Mouse (Mus musculus): ENCODE results near the gene Elfn2. TPM values are rescaled to one million over a fixed set of nuclear protein-coding genes. Genes with fewer than 3 reads are reported as not detected.
A peak's percentile ranks its signal among the peaks of the same experiment; 100 is the strongest.

Elfn2 gene
- 33.9 and 51.6 TPM in 2 replicates for total RNA-seq (2014; rRNA removed)
- polyA plus RNA-seq (2015; fragmentation: Nextera tagmentation; extraction: Ambion mirVana), result 8.1 and 10.1 TPM in 2 replicates

DNA sequence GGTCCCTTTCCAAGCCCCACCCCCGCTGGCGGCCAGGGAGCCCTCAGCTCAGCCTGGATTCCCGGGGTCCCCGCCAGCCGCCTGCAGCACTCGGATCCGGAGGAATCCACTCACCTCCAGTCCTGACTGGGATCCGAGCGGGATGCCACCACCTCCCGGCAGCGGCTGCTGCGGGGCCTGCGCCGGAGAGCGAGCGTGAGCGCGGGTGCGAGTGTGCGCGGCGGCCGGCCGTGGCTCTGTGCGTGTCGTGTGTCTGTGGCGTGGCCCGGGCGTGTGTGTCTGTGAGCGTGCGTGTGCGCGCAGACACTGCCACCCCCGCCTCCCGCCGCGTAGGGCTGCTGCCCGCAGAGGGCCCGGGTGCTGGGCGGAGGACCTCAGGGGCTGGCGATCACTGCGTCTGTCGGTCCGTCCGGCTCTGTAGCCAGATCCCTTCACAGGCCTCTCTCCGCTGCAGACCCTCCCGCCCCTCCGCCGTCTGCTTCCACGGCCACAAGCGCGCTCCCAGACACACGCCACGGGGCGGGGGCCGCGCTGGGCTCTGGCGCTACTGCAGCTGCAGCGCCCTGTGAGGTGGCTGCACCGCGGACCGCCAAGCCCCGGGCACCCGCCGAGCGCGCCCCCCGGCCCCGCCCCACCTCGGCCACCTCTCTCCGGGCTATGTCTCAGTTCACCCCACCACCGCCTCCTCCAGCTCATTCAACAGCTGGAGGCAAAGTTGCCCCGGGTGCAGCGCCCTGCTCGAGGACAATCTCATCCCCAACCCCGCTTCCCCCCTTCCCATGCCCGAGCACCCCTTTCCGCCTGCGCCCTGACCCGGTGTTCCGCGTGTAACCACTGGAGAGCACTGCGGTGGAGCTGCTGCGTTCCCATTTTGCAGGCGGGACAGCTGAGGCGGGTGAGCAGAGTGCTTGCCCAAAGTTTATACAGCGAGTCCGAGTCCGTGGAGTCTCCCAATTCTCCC, at the start of gene Elfn2:
Gene Elfn2 (minus strand): TSS at position 482 of the 961 bp plus-strand sequence.
- TF ChIP-seq CTCF (IDR thresholded peaks at IDR 0.05; ENCODE audit: low read depth), result peak; percentile 39; the same call in 1 of the 2 replicates
- ATAC-seq (peak; percentile 76), DNase-seq (peak; percentile 74)
- Histone ChIP-seq H3K4me2 (ENCODE audit: low read depth) (peak within 1 kb of the TSS; percentile 80), H3K4me1 (ENCODE audit: insufficient read depth) (peaks cover 16% of the 10 kb centered on the region; the same call in 1 of the 2 replicates), H3K4me3 (ENCODE audit: low read depth, low read length) (peak within 1 kb of the TSS; percentile 63), H3K27ac (ENCODE audit: low read depth, low read length) (peak within 1 kb of the TSS; percentile 81), H3K9ac (peak within 1 kb of the TSS; percentile 78), H3K9me3 (ENCODE audit: low read length) (no peaks in the 10 kb centered on the region), H3K36me3 (ENCODE audit: insufficient read depth) (no peaks in the 10 kb centered on the region), H3K27me3 (ENCODE audit: insufficient read depth, low read length) (no peaks in the 10 kb centered on the region)
- WGBS, result 3% methylated on average over 82 of the region's 89 CpGs

DNA sequence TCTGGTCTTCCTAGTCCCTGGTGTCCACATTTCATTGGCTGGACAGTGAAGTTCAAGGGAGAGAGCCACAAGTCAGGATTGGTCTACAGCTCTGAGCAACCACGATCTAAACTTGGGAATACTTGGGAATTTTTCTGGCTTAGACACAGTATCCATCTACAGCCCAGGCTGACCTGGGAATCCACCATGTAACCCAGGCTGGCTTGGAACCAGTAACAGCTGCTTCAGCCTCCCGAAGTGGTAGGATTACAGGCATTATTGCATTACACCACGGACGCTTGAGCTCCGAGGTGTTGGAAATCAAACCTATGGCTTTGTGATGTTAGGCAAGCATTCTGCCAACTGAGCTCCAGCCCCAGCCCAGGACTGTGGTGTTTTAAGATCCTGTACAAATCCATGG, 45.1 kb upstream of the Elfn2 start:
- no peaks in the 10 kb centered on the region for H3K4me1 ChIP-seq (ENCODE audit: insufficient read depth)

DNA sequence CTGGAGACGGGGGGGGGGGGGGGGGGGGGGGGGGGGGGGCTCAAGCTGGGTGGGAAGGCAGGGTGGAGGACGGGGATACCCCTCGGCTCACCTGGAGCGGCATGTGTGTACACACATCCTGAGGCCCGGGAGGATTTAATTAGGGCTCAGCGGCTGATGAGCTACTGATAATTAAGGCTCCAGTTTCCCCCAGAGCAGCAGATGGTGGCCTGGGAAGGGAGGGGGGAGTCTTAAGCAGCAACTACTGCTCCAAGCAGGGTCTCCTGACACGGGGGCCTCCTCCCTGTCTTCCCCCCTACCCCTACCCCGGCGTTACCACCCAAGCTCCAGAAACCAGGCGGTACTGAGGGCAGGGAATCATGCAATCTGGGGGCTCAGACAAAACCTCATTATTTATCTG, 44.6 kb upstream of the Elfn2 start:
- Histone ChIP-seq H3K9me3 (ENCODE audit: low read length) (no peaks in the 10 kb centered on the region), H3K4me2 (ENCODE audit: low read depth) (no peak overlapping the region), H3K27me3 (ENCODE audit: insufficient read depth, low read length) (no peaks in the 10 kb centered on the region), H3K36me3 (ENCODE audit: insufficient read depth) (no peaks in the 10 kb centered on the region), H3K4me3 (ENCODE audit: low read depth, low read length) (no peak overlapping the region), H3K27ac (ENCODE audit: low read depth, low read length) (no peak overlapping the region), H3K9ac (no peak overlapping the region), H3K4me1 (ENCODE audit: insufficient read depth) (no peaks in the 10 kb centered on the region)
- ATAC-seq (peak; percentile 36), DNase-seq (no peak)
- 14% methylated on average over 9 of the region's 10 CpGs for WGBS
- TF ChIP-seq CTCF (IDR thresholded peaks at IDR 0.05; ENCODE audit: low read depth), result no peak

More for the DNA sequence above, 45.1 kb upstream of the Elfn2 start:
- no peak for ATAC-seq
- WGBS, result 59% methylated on average over 5 of the region's 5 CpGs
- H3K9ac ChIP-seq, result no peak overlapping the region
- TF ChIP-seq CTCF (IDR thresholded peaks at IDR 0.05; ENCODE audit: low read depth), result no peak
- H3K9me3 ChIP-seq (ENCODE audit: low read length), result no peaks in the 10 kb centered on the region
- no peak overlapping the region for H3K27ac ChIP-seq (ENCODE audit: low read depth, low read length)
- H3K36me3 ChIP-seq (ENCODE audit: insufficient read depth), result no peaks in the 10 kb centered on the region
- DNase-seq, result no peak
- H3K27me3 ChIP-seq (ENCODE audit: insufficient read depth, low read length), result no peaks in the 10 kb centered on the region
- H3K4me2 ChIP-seq (ENCODE audit: low read depth), result no peak overlapping the region
- no peak overlapping the region for H3K4me3 ChIP-seq (ENCODE audit: low read depth, low read length)

DNA sequence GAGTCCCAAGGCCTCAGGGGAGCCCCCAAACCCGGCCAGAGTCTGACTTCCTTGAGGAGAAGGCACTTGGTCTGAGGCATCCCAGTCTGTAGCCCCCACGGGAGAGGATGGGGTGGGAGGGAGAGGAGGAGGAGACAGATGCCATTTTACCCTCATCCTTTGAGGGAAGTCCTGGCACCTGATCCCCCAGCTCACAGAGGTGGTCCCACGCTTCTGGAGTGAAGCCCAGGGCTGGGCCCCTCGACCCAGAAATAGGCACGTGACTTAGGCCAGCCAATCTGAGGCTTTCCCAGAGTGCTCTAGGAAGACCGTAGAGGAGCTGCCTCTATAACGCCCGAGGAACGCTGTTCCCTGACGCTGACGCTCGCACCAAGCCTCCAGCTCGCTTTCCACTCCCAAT, 42.5 kb upstream of the Elfn2 start:
- Histone ChIP-seq H3K4me3 (ENCODE audit: low read depth, low read length) (no peak overlapping the region), H3K27ac (ENCODE audit: low read depth, low read length) (no peak overlapping the region), H3K9ac (no peak overlapping the region), H3K27me3 (ENCODE audit: insufficient read depth, low read length) (no peaks in the 10 kb centered on the region), H3K4me1 (ENCODE audit: insufficient read depth) (no peaks in the 10 kb centered on the region), H3K4me2 (ENCODE audit: low read depth) (no peak overlapping the region), H3K9me3 (ENCODE audit: low read length) (no peaks in the 10 kb centered on the region), H3K36me3 (ENCODE audit: insufficient read depth) (no peaks in the 10 kb centered on the region)
- WGBS, result 76% methylated on average over 13 of the region's 13 CpGs
- DNase-seq, result no peak
- ATAC-seq, result no peak
- no peak for TF ChIP-seq CTCF (IDR thresholded peaks at IDR 0.05; ENCODE audit: low read depth)

DNA sequence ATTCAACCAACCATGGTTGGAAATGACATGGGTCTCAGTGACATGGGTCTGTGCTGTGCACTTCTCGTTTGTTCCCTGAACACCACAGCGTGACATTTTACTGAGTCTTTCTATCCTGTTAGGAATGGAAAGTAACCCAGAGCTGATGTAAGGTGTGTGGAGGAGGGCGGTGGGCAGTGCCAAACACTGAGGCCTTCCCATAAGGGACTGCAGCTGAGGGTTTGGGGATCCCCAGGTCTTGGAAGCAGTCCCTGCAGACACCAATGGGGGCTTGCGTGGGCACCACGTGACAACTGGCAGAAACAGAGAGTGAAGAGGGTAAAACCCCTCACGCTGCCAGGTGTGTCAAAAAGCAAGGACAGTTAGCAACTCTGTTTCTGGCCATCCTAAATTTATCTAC, 39.6 kb upstream of the Elfn2 start:
- H3K4me3 ChIP-seq (ENCODE audit: low read depth, low read length), result no peak overlapping the region
- no peaks in the 10 kb centered on the region for H3K36me3 ChIP-seq (ENCODE audit: insufficient read depth)
- TF ChIP-seq CTCF (IDR thresholded peaks at IDR 0.05; ENCODE audit: low read depth), result no peak
- no peaks in the 10 kb centered on the region for H3K4me1 ChIP-seq (ENCODE audit: insufficient read depth)
- H3K9ac ChIP-seq, result no peak overlapping the region
- no peak for DNase-seq
- no peak overlapping the region for H3K4me2 ChIP-seq (ENCODE audit: low read depth)
- no peaks in the 10 kb centered on the region for H3K9me3 ChIP-seq (ENCODE audit: low read length)
- 88% methylated on average over 6 of the region's 6 CpGs for WGBS
- no peak overlapping the region for H3K27ac ChIP-seq (ENCODE audit: low read depth, low read length)
- H3K27me3 ChIP-seq (ENCODE audit: insufficient read depth, low read length), result no peaks in the 10 kb centered on the region
- no peak for ATAC-seq

DNA sequence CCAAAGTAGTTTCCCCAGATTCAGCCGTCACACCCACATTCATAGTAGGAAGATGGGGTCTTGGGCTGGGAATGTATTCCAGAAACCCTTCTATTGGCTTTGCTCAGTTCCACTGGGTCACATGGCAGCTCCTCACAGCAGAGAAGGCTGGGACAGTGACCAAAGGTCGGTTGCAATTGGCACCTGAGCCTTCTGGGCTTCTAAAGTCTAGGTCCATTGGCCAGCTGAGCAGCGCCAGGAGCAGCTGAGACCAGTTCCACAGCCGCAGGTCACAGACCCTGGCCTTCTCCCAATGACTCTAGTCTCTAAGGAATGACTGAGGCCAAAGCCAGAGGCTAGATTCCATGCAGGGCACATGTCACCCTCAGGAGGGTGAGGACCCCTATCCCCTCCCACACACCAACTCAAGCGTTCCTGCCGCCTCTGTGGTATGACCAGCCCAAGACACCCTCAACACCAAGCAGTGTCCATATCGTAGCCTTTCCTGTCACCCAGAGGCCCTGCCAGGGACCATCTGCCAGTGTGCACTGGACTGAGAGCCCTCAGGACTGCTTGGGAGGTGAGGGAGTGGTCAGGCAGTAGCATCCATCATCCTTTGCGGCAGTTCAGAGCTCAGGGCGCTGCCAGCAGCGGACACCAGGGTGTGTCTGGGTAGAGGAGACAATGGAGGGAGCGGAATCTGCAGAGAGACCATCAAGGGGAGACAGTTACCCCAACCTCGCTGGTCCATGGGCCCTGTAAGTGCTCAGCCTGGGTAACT, 37.6 kb upstream of the Elfn2 start:
- 89% methylated on average over 12 of the region's 12 CpGs for WGBS
- Histone ChIP-seq H3K9ac (no peak overlapping the region), H3K4me1 (ENCODE audit: insufficient read depth) (no peaks in the 10 kb centered on the region), H3K4me2 (ENCODE audit: low read depth) (no peak overlapping the region), H3K27ac (ENCODE audit: low read depth, low read length) (no peak overlapping the region), H3K4me3 (ENCODE audit: low read depth, low read length) (no peak overlapping the region), H3K36me3 (ENCODE audit: insufficient read depth) (no peaks in the 10 kb centered on the region), H3K9me3 (ENCODE audit: low read length) (no peaks in the 10 kb centered on the region), H3K27me3 (ENCODE audit: insufficient read depth, low read length) (no peaks in the 10 kb centered on the region)
- DNase-seq, result no peak
- ATAC-seq, result no peak
- TF ChIP-seq CTCF (IDR thresholded peaks at IDR 0.05; ENCODE audit: low read depth), result no peak

Measured in forebrain, postnatal 0 days (tissue).